Mouse (Mus musculus): ENCODE data around the gene Adad2.

Gene Adad2

DNA sequence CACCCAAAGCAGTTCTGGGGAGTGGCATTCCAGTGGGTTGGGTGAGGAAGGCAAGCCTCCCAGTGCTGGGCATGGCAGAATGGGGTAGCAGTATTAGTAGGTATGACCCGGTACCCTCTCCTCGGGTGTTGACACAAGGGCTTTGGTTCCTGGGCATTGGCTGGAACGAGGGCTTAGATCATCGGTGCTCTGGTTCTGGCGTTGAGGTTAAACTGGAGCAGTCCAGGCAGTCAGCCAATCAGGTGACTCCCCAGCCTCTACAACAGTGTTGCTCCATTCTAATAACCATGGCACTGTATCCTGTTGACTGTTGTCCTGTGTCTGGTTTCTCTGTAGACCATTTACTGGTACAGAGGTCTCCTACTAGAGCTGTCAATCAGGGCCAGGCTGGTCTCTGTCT lies 5.0 kb downstream of the Adad2 start:
- DNase-seq, result no peak

DNA sequence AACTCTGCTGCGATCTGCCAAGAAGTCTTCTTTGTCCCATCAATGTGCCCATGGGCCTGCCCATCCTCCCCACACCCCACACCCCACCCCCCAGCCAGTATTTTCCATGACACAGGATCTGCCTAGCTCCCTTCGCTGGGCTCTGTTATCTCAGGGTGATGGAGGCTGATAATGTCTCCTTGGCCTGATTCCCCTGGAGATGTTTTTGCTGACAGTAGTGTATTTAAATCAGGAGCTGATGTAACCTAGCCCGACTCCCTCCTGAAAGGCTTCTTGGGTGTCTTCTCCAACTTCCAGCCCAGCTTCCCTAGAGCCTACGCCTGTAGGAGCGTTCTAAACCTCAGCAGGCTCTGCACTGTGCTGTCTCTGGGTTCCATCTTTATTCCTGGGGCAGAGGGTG lies 6.3 kb downstream of the Adad2 start:
- no peak for DNase-seq

DNA sequence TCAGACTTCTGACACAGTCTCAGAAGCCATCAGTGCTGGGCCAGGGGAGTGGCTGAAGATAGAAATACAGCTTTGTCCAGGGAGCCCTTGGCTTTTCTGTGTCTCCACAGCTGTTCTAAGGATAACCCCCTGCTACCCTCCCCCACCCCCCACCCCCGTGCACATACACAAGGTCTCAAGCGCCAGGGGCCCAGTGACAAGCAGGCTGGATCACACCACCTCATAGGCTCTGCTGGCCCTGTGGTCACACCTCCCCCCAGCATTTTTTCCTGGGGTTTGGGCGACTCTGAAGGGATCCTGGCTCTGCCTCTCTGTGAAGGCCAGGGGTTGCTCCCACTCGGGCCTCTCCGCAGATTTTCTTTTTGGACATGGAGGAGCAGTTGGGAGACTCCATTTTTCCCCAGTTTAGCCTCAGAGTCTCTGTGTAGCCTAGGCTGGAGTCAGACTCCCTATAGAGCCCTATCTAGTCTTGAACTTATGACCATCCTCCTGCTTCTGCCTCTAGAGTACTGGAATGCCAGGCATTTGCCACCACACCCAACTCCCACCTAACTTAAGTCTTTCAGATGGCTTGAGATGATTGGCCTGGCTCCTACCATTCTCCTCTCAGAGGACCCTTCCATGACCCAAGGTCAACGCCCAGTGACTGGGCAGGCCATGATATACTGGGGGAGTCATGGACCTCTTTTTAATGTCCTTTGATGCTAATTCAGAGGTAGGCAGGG lies 7.7 kb downstream of the Adad2 start:
- DNase-seq, result no peak

DNA sequence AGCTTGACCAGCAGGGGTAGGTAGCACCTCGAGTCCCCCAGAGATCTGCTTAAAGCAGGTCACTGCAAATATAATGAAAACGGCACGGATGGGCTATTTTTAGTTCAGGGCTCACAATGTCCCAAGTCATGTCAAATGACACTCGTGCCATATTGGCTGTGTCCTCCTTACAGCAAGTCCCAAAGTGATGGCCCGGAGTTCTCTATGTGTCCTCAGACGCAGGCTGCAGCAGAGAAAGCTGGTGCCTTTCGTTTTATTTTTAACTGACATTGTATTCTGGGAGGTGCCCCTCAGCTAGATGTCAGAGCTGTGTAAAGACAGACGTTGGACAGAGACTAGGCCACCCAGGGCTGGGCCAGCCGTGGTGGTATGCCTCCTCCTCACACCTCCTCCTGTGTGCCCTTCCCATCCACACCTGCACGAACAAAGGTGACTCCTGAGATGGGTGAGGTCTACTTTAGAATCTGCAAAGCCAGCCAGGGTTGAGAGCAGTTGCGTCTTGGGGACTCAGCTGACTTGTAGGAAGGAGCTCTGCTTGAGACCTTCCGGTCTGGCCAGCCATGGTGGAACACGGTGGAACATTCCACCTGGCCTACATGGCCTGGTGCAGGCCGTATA lies 8.4 kb downstream of the Adad2 start:
- DNase-seq, result no peak

DNA sequence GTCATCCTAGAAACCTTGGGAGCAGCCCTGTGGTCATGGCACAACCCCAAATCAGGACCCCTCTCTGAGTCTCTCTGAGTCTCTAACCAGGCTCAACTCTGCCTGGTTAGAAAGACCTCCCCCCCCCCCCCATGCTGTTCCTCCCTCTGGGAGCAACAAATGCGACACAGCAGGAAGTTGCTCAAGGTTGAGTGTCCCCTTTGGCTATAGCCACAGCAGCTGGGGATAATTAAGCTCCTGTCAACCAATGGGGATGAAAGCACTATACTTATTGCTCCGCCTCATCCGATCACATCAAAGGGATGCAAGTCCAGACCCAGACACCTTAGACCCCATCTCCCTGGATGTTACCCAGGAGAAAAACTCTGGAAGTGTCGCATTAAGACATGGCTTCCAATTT lies 10.0 kb downstream of the Adad2 start:
- DNase-seq, result no peak

DNA sequence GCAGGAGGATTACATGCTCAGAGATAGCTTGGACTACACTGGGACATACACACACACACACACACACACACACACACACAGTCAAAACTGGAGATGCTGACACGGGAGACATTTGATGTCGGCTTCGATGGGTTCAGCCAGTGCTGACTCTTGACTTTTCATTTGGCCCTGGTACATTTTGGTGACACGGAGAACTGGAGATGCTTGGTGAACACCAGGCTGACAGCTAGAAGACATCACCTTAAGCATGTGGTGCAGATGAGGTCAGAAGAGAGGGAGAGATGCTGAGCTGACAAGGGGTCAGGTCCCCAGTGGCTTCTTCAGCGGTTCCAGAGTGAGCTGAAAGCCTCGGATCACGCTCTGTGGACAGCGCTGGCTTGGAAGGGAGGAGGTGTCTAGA lies 10.5 kb downstream of the Adad2 start:
- DNase-seq, result no peak

DNA sequence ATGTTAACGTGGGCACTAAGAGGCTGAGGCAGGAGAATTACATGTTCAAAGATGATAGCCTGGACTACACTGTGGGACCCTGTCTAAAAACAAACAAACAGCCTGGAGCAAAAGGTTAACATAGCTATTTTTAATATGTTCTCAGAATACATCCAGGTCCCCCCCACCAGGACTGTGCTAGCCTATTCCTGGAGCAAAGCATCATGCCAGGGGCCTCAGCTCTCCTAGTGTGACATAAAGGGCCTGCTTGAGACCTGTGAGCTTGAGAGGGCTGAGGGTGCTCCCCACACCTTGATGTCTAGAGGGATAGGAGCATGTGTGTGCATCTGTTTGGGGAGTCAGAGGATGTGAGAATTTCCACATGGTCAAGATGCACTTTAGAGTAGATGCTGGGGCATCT lies 11.2 kb downstream of the Adad2 start:
- no peak for DNase-seq

DNA sequence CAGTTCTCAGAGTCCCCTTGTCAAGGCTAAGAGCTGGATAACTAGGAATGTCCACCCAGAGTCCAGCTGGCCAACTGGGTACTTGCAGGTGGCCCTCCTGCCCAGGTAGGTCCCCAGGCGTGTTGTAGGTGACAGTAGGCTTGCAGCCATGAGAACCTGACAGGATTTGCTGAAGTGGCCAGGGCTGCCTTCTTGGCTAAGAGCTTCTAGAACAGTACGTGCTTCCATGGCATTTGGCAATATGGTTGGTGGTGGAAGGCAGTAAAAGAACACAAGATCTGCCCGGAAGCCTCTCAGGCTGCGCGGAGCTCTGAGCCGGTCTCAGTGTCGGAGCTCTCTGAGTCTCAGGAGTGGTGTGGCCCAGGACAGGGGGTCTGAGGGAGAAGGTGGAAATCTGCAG lies 12.4 kb downstream of the Adad2 start:
- DNase-seq, result no peak

DNA sequence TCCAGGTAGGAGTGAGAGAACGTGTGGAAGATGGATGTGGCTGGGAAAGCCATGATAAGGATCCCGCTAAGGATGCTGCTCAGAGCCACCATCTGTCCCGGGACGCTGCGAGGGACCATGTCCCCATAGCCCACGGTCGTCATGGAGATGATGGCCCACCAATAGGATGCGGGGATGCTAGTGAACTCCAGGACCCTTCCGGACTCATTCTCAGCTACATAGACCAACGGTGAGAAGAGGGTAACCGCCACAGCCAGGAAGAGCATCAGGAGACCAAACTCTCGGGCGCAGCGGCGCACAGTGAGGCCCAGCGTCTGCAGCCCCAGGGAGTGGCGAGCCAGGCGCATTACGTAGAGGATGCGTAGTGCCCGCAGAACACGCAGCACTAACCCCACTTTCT lies 13.2 kb downstream of the Adad2 start:
- DNase-seq, result no peak

DNA sequence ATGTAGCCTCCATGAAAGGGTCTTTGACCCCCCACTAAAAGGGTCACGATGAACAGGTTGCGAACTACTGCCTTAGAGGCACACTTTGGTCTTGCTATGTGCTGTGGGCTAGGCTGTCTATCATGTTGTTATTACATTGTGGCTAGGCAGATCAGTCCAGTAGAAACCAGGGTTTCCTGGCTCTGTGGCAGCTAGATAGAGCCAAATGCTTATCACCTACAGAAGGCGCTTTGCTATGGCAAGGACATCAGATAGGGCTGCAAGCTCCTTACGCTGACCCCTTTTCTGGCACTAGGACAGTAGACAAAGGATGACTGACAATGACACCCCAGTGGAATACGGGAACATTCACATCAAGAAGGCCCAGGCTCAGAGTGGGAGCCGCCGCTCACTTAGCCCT lies 14.7 kb downstream of the Adad2 start:
- no peak for DNase-seq

DNA sequence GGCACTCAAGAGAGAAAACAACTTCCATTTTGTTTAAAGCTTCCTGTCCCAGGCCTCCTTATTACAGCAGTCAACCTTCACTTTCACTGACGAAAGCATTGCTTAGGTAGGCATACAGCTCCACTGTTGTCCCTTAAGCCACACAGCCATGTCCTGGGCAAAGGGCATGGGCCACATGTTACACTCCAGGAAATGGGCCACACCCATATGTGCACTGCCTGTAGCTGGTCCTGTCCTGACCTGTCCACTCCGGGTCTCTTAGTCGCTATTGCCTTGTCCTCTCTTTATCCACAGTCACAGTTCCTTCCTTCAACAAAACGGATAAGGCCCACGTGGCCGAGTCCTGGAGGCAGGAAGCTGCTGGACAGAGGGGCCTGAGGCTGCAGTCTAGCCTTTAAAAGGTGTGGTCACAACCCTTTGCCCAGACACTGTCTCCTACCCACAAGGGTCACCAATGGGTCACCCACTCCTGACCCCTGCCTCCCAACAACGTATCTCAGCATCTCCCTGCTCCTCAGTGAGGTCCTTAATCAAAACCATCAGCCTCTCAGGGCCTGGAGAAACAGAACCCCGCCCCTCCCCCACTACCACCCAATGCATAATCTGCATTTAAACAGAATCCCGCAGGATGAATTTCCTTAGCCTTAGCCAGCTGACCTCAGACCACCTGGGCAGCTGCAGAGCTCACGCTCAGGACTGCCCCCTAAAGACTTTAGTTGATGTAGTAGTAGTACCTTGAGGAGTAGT lies 15.2 kb downstream of the Adad2 start:
- no peak for DNase-seq

DNA sequence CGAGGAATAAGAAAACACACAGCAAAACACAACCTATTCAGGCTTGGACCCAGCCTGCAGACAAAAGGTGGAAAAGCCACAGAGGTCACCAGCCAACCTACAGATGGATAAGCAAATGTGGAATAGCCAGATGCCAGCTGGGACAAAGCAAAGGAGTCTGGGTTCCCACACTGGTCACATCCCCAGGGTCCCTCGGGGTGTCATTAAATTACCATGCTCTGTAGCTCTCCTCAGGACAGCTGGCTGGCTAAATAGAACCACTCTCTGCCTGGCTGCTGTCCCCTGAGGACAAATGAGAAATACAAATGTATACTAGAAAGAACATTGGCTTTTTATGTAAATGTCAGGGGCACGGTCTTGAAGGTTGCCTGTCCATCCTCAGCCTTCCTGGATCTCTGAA lies 18.3 kb downstream of the Adad2 start:
- no peak for DNase-seq

DNA sequence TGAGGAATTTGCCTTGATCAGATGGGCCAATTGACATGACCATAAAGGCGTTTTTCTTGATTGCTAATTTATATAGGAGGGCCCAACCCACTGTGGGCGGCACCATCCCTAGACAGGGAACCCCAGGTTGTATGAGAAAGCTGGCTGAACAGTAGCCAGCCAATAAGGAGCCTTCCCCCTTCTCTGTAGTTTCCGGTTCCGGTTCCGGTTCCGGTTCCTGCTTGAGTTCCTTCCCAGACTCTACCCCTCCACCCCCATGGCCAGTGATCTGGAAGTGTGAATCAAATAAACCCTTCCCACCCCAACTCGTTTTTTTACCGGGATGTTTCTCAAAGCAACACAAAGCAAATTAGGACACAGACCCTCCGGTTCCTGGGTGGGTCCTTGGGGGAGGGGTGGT lies 19.7 kb downstream of the Adad2 start:
- no peak for DNase-seq

DNA sequence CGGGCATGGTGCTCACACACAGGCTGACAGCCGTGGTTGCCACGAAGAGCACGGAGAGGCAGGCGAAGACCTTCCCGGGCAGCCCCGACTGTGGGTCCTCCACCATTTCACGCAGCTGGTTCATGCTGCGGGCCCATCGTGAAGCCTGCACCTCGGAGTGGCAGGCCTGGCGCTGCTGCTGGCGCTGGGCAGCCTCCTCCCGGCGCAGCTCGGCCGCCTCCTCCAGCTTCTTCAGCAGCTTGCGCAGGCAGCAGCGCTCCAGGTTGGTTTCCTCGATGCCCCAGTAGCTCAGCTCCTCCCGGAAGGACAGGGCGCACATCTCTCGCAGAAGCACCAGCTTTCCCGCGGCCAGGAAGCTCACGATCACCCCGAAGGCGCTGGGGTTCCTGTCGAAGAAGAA lies 20.4 kb downstream of the Adad2 start:
- no peak for DNase-seq

DNA sequence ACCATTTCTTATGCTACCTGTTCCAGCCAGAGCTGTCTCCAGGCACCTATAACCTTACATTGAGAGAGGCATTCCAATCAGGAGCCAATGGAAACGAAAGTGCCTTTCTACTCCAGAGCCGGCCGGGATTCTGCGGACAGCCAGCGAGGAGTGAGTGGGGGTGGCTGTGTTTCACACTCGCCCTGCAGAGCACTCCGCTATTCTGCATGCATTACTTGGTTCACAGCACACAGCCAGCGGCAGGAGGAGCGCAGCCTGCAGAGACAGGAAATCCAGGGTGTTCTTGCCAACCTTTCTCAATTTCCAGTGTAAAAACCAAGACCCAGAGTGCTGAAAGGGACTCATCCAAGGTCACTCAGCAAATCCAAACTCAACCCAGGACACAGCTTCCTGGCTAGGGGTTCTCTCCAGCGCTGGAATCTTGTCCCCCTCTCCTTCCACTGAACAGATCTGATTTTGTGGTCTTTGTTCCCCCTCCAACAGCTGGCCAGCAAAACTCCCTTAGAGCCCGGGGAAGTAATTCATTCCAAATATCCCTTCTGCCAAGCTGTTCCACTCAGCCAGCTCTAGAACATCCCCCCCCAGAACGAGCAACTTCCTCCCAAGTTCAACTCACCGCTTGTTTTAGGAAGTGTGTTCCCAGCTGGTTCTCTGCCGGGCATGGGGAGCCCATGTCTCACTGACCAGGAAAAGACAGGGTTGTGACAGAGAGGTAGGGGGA lies 22.2 kb downstream of the Adad2 start:
- DNase-seq, result no peak

DNA sequence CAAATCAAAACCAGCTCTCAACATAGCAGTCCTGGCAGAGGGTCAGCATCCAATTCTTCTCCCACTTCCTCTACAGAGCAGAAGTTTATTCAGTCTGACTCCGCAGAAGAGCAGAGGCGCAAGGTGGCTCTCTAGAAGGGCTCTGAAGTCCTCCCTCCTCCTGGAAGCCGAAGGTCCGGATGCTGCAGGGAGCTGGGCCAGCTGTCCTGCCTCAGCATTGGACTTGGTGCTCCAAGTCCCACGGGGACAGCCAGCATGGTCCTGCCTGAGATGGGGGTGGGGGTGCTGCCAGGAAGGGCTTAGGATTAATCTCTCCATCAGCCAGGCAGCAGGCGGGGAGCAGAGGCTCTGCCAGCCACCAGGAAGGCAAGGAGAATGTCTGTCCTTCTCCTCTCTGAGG lies 22.8 kb downstream of the Adad2 start, which contains the start of gene Kcng4:
Gene Kcng4, minus strand, starts transcription at position 303 of the 400 bp plus-strand sequence.
- DNase-seq, result no peak

DNA sequence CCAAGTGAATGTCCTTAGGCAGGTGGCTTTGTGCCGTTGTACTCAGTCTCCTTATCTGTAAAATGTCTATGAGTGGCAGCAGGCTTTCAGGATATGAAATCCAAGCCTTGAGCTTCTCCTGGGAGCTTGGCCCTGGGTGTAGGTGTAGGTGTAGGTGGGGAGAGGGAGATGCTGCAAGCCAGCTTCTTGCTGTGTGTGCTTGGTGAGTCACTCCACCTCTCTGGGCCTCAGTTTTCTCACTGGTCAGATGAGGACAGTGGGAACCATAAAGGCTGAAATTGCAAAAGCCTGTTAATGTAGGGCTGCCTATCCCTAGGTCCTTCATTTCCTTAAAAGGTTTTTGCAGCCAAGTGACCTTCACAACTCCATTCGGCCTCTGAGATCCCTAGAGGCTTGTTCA lies 23.4 kb downstream of the Adad2 start:
- DNase-seq, result no peak

DNA sequence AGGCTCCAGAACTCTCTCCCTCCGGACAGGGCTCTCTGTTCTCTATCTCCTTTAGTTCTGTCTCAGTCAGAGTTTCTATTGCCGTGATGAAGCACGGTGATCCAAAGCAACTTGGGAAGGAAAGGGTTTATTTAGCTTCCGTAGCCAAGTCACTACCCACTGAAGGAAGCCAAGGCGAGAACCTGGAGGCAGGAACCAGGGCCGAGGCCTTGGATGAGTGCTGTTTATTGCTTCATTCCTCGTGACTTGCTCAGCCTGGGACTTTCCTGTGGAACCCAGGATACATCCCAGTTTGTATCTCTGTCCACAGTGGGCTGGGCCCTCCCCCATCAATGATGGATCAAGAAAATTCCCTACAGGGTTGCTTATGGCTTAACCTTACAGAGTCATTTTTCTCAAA lies 24.2 kb downstream of the Adad2 start:
- DNase-seq, result no peak

DNA sequence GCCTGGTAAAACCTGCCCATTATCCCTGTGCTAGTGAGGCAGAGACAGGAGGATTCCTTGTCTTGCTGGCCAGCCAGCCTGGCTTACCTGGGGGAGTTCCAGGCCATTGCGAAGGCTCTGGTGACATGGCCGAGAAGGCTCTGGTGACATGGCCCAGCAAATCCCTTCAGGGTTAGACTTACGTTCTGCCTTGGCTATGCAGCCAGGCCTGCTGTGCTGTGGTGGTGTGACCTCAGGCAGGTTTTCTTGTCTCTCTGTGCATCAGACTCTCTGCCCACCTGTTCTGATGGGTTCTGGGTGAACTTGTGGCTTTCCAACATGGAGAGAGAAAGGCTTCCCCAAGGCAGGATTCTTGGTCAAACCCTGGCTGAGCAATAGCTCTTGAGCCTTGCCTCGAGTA lies 24.8 kb downstream of the Adad2 start:
- no peak for DNase-seq

DNA sequence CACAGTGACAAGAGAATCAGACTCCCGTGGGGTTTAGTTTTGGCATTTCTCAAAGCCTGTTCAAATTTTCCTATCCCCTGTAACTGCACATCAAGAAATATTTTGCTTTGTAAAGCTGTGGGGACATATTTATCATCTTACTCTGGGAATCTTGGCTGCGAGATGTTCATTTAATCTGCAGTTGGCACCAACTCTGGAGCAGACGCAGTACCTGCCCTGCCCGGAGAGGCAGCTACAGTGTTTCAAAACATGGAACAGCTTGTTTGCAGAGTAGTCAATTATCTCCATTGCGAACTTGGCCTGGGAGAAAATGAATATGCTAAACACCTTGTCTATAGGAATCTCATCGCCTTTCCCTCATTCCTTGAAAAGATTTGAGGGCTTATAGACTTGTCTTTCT lies 25.7 kb downstream of the Adad2 start:
- DNase-seq, result no peak

DNA sequence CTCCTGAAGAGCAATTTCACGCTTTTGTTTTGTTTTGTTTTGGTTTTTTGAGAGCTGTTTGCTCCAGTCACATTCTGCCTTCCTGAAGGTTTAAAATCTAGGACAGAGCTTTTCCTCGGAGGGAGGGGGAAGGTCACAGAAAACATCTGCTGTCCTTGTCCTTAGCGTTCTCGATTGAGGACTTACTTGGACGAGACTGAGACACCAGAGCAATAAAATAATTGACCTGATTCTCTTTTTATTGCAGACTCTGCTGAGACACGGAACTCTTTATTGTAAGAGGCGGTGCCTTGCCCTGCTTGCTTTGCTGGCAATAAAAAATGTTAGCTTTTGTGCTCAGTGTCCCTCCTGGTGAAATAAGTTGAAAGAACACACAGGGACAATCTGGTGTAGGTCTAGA lies 27.3 kb downstream of the Adad2 start:
- no peak for DNase-seq

DNA sequence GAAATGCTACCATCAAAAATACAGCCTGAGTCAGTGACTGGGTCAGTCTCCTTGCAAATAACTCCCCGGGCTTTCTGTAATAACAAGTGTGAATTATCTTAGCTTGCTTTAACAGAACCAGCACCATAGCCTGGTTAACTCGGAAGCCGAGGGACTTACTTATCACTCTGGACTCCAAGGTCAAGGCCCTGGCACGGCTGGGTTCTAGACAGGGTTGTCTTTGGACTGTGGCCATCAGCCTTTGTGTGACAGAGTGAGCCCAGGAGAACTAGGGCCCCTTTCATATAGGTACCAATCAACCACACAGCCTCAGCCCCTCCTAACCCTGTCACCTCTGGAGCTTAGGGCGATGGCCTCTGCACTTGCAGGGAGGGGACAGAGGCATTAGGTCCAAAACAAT lies 28.5 kb downstream of the Adad2 start:
- no peak for DNase-seq

DNA sequence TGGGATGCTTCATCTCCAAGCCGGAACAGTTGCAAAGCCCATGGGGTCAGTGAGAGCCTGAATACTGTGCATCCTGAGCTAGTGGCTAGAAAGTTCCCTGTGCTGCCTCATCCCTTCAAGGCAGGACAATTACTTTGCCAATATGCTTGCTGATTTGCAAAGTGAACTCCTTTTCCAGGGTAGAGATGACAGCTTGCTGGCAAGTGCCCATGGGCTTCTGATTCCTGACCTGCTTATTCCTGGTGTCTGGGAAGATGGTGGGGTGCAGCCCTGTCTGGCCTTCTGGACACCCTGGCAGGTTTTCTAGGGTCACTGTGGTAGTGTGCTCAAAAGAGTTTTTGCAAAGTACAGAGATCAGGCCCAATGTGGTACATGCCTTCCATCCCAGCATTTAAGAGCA lies 30.4 kb downstream of the Adad2 start:
- no peak for DNase-seq

Measured in spleen, adult 18-20 months (tissue).